Mouse (Mus musculus) thymus, adult 18-20 months (tissue): Measurements from ENCODE around the gene Rab4a.

Source experiments
- DNase-seq, 2 experiments: peaks; one replicate each; pipeline ENCODE4 v3.0.0; 2022; ENCODE audit warnings: mixed read lengths in 2 of 2

Gene Rab4a

DNA sequence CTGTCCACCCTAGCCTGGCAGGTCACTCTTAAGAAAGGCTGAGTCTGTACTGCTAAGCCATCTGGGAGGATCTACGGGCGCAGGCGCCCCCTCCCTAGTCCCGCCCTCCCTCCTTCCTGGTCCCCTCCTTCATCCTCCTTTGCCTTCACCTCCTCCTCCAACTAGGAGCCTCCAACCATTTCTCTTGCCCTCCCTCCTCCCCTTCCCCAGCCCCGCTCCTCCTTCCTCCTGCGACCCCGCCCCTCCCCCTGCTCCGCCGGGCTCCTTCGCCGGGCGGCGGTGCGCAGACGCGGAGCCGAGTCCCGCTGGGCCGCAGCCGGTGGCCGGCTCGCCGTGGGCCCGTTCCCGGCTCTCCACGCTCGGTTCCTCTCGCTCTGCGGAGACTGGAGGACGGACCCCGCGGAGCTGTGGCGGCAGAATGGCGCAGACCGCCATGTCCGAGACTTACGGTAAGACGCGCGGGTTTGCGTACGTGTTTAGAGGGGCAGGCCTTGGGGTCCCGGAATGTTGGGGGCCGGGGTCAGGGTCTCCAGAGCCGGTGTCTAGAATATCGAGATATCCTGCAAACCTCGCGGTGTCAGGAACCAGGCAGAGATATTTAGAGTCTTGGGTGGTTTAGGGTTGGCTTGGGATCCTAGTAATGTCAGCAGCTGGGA is at the start of gene Rab4a:
Gene Rab4a (plus strand): TSS at position 268 of the 656 bp plus-strand sequence.
- DNase-seq: peak; percentile 43 to 46

- DNase-seq: no peak
These were observed 48.9 kb upstream of the Rab4a start for GRCm38 (mm10) chr8:123756901-123757300.

GRCm38 (mm10) chr8:123758935-123759334 is 46.9 kb upstream of the Rab4a start:
- DNase-seq: no peak

DNA sequence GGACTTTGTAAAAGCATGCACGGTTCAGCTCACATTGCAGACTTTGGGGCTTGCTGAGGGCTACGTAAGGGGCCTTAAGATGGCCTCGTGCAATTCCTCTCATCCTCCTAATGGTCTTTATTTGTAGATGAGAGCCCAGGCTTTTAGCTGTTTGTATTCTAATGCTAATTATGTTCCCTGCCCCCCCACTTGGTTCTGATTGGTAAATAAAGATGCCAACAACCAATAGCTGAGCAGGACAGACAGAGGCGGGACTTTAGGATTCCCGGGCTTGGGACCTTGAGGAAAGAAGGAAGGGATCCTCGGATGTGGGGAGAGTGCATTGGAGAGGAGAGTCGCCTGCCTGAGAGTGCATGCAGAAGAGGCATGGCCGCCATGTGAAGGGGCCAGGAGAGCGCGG is 45.9 kb upstream of the Rab4a start:
- no peak for DNase-seq

- no peak for DNase-seq
These were observed 45.2 kb upstream of the Rab4a start for GRCm38 (mm10) chr8:123760579-123760978.

GRCm38 (mm10) chr8:123761266-123761882 is 44.4 kb upstream of the Rab4a start:
- no peak for DNase-seq

DNA sequence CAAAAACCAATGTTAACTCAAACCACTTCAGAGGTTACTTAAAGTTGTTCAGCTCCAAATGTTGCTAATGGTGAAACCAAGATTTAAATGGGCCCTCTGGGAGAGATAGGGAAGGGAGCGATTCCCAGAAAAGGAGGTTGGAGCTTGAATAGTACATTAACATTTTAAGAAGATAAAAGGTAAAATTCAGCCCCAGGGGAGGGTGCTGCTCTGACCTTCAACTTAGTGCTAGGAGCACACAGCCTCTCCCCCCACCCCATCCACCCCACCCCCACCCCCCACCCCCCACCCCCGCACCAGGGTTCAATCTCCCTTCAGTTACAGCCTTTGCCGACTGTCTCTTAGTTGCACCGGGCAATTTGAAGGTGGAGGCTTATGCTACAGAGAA is 43.9 kb upstream of the Rab4a start:
- no peak for DNase-seq

DNA sequence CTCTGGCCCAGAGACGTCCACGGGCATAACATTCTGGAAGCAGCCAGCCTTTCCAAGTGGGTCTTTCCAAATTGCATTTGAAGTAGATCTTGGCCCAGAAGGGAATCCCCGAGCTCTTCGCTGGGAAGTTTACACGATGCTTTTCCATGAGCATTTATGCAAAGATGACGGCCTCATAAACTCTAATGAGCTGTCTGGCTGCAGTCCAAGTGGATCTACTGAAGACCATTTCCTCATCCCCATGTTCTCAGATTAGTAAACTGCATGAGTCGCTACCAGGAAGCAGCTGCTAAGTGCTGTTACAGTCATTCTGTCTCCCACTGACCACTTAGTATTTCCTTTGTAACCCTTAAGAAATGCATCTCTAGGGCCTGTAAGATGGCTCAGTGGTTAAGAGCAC is 42.4 kb upstream of the Rab4a start:
- no peak for DNase-seq

DNA sequence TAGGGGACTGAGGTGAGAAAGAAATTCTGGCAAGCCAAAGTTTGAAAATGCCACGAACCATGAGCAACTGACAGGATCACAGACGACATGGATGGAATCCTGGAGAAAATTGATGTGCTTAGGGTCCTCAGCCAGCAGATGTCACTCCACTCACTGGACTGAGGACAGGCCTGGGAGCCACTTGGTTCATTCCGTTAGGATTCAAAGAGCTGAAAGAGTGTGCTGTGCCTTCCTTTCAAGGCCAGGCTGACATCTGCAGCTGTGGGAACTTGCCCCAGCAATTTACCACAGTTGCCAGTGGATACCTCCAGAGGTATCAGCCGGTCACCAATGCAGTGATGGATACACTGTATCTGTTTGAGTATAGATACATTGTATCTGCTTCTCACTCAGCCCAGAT is 41.1 kb upstream of the Rab4a start:
- no peak for DNase-seq

GRCm38 (mm10) chr8:123766516-123766915 is 39.3 kb upstream of the Rab4a start:
- no peak for DNase-seq

GRCm38 (mm10) chr8:123767874-123768273 is 37.9 kb upstream of the Rab4a start:
- no peak for DNase-seq

GRCm38 (mm10) chr8:123768492-123769356 is 37.1 kb upstream of the Rab4a start:
- no peak for DNase-seq

- no peak for DNase-seq
These were observed 32.3 kb upstream of the Rab4a start for GRCm38 (mm10) chr8:123773468-123773867.

DNA sequence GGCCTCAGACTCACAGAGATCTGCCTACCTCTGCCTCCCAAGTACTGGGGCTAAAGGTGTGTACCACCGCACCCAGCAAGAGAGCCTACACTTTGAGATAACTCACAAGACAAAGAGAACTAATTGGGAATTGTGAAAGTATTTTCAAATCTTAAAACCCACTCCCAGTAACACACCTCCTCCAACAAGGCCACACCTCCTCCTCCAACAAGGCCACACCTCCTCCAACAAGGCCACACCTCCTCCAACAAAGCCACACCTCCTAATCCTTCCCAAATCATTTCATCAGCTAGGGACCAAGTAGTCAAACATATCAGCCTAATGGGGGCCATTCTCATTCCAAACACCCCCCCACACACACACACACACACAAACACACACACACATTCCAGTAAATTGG is 31.3 kb upstream of the Rab4a start:
- no peak for DNase-seq

- no peak for DNase-seq
These were observed 28.5 kb upstream of the Rab4a start for GRCm38 (mm10) chr8:123777319-123777718.

- DNase-seq: no peak
These were observed 25.3 kb upstream of the Rab4a start for GRCm38 (mm10) chr8:123780471-123780870.

- no peak for DNase-seq
These were observed 24.5 kb upstream of the Rab4a start for GRCm38 (mm10) chr8:123781256-123781655.

DNA sequence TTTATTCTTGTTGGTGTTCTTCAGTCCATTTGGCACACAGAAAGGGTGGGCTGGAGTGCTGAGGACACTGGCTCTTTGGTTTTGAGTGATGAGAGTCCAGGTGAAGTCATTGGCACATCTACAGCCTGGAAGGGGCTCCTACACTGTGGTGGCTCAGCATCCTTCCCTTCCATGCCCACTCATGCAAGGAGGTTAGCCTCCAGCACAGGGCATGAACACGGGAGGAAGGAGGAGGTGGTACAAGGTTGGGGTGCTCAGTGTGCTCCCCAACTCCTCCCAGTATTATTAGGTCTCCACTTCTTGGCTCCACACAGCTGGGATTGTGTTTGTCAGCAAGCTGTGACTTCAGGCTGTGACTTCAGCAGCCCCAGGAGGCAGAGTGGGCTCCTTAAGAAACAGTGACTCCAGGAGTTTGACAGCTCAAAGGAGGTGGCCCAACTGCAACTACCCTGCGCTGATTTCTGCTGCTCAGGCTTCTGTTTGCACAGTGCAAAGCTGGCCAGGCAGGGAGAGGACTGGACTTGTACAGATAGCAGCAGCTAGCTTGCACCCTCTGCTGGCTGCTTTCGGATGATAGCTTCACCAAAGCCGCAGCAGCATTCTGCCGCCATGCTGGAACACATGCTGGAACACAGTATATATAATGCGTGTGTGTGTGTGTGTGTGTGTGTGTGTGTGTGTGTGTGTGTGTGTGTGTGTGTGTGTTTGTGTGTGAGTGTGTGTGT is 22.1 kb upstream of the Rab4a start:
- DNase-seq: no peak

- no peak for DNase-seq
These were observed 19.6 kb upstream of the Rab4a start for GRCm38 (mm10) chr8:123786166-123786565.

DNA sequence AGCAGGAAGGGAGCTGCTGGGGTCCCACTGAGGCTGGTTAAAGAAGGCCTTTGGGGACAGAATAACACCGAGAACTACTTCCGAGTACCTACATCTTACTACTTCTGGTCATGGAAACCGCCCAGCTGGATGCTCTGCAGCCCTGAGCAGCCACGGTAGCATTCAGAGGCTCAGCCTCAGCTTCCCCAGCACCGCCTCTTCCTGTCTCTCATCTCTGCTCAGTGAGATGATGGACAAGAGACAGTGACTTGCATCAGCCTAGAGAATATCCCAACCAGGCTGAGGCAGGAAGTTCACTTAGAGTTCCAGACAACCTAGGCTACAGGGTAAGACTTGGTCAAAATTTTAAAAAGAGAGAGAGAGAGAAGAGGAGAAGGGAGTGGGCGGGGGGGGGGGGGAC is 19.1 kb upstream of the Rab4a start:
- no peak for DNase-seq

DNA sequence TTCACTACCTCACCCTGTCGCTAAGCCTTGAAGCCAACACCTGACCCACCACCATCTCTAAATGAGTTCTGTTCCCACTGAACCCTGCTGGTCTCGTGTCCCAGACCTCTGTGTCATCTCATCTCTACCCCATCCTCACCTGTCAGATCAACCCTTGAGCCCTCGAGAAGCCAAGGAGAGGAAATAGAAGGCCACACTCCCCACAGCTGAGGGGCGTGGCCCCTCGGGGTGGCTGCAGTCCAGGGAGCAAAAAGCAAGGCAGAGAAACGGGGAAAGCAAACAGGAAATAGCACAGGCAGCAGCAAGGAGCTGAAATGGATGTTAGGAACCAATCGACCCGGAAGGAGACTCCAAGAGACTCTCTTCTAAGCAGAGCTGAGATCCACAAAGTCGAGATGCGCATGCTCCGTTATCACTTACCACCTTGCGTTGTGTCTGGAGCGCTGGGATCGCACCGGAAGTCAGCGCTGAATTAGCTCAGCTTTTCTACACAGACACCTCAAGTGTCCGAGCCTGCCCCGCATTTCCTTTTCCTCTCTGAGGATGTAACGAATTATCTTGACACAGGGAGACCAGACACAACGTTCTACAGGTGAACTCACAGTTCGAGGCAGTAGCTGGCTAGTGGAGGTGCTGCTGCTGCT is 18.4 kb upstream of the Rab4a start:
- peak in 1 of 2 experiments; percentile 12 for DNase-seq

GRCm38 (mm10) chr8:123788416-123789170 is 17.2 kb upstream of the Rab4a start:
- no peak for DNase-seq
